Mouse (Mus musculus): ENCODE measurements around the gene Ccdc88c. TPM values are rescaled to one million over a fixed set of nuclear protein-coding genes. Genes with fewer than 3 reads are reported as not detected.

Ccdc88c gene
- polyA plus RNA-seq, 1 experiment = 41.6 TPM

DNA sequence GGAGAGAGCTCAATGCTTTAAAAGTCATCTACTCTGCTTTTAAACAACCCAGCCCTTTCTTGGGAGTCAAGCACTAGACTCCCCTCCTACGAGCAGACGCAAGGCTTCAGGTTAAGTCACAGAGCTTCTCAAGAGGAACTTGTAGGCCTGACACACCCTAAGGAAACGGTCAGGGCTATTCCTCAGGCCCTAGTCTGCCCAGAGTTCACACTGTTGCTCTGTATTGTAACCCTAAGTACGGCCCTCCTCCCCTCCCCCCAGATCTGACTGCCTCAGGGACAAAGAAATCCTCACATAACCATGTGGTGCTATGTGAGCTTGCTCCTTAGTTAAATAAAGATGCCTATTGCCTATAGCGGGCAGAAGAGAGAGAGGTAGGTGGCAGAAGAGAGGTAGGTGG, 79.7 kb downstream of the Ccdc88c start:
- Histone ChIP-seq H3K36me3 (ENCODE audit: control insufficient read depth, insufficient read depth, low read length) (peaks cover 2% of the 10 kb centered on the region), H3K4me3 (ENCODE audit: control insufficient read depth, low read depth, low read length) (no peak overlapping the region), H3K27ac (ENCODE audit: control insufficient read depth, insufficient read depth, low read depth, low read length) (no peak overlapping the region), H3K4me1 (ENCODE audit: control insufficient read depth, insufficient read depth, low read length) (no peaks in the 10 kb centered on the region), H3K27me3 (ENCODE audit: control insufficient read depth, insufficient read depth, low read length) (no peaks in the 10 kb centered on the region)
- TF ChIP-seq POLR2A (IDR thresholded peaks at IDR 0.05; ENCODE audit: control insufficient read depth, low read depth, low read length) (no peak), CTCF (IDR thresholded peaks at IDR 0.05; ENCODE audit: control insufficient read depth, insufficient read depth, insufficient replicate concordance, low read depth, low read length) (no peak)

DNA sequence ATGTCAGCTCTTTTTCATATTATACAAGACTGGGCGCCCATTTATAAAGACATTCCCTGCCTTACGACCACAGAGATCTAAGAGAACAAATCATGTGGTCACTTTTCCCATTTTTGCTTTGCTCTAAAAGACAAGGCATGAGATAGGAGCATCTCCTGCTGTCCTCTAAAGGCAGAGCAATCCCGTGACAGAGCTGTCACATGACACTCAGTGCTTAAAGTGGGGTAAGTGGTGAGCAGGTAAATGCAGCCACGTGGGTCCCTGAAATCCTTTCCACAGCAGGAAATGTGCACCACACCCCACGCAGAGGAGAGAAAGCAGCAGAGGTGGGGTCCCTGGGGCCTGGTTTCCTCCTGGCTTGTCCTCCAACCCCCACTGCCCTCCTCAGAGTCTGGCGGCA, 80.8 kb downstream of the Ccdc88c start:
- TF ChIP-seq CTCF (IDR thresholded peaks at IDR 0.05; ENCODE audit: control insufficient read depth, insufficient read depth, insufficient replicate concordance, low read depth, low read length) (no peak), POLR2A (IDR thresholded peaks at IDR 0.05; ENCODE audit: control insufficient read depth, low read depth, low read length) (no peak)
- Histone ChIP-seq H3K4me1 (ENCODE audit: control insufficient read depth, insufficient read depth, low read length) (no peaks in the 10 kb centered on the region), H3K36me3 (ENCODE audit: control insufficient read depth, insufficient read depth, low read length) (peaks cover 2% of the 10 kb centered on the region), H3K4me3 (ENCODE audit: control insufficient read depth, low read depth, low read length) (no peak overlapping the region), H3K27ac (ENCODE audit: control insufficient read depth, insufficient read depth, low read depth, low read length) (no peak overlapping the region), H3K27me3 (ENCODE audit: control insufficient read depth, insufficient read depth, low read length) (no peaks in the 10 kb centered on the region)

DNA sequence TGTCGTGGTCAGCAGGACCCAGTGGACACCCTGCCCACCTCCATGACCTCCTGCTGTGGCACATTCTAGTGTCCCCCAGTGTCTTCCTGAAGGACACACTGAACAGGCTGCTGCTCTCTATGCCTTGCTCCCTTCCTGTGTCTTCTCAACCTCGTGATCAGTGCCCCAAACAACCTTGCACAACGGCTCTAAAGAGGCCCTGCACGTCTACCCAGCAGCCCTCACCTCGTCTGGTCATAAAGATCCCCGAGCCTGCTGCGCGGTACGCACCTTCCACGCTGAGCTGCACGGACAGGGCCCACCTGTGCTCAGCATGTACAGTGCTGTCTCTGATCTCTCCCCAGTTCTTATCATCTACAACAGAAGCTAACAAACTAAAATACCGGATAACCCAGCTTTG, 82.9 kb downstream of the Ccdc88c start:
- H3K27ac ChIP-seq (ENCODE audit: control insufficient read depth, insufficient read depth, low read depth, low read length) = no peak overlapping the region
- TF ChIP-seq POLR2A (IDR thresholded peaks at IDR 0.05; ENCODE audit: control insufficient read depth, low read depth, low read length) (no peak), CTCF (IDR thresholded peaks at IDR 0.05; ENCODE audit: control insufficient read depth, insufficient read depth, insufficient replicate concordance, low read depth, low read length) (no peak)
- no peaks in the 10 kb centered on the region for H3K27me3 ChIP-seq (ENCODE audit: control insufficient read depth, insufficient read depth, low read length)
- no peaks in the 10 kb centered on the region for H3K4me1 ChIP-seq (ENCODE audit: control insufficient read depth, insufficient read depth, low read length)
- no peak overlapping the region for H3K4me3 ChIP-seq (ENCODE audit: control insufficient read depth, low read depth, low read length)
- H3K36me3 ChIP-seq (ENCODE audit: control insufficient read depth, insufficient read depth, low read length) = peaks cover 2% of the 10 kb centered on the region

DNA sequence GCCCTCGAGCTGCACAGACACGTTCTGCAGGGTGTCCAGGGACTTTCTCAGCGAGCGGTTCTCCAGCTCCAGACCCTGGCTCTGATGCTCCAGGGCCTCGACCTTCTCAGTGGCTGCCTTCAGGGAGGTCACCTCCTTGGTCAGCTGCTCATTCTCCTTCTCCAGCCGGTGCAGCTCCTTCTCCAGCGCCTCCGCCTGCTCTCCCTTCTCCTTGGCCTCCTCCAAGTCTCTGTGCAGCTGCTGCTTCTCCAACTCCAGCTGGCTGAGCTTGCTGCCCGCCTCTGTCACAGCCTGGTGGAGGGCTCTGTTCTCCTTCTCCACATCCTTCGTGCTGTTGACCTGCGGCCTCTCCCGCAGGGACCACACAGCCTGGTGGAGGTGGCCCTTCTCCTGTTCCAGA, 83.4 kb downstream of the Ccdc88c start:
- Histone ChIP-seq H3K36me3 (ENCODE audit: control insufficient read depth, insufficient read depth, low read length) (peaks cover 2% of the 10 kb centered on the region), H3K27me3 (ENCODE audit: control insufficient read depth, insufficient read depth, low read length) (no peaks in the 10 kb centered on the region), H3K4me1 (ENCODE audit: control insufficient read depth, insufficient read depth, low read length) (no peaks in the 10 kb centered on the region), H3K27ac (ENCODE audit: control insufficient read depth, insufficient read depth, low read depth, low read length) (no peak overlapping the region), H3K4me3 (ENCODE audit: control insufficient read depth, low read depth, low read length) (no peak overlapping the region)
- TF ChIP-seq POLR2A (IDR thresholded peaks at IDR 0.05; ENCODE audit: control insufficient read depth, low read depth, low read length) (no peak), CTCF (IDR thresholded peaks at IDR 0.05; ENCODE audit: control insufficient read depth, insufficient read depth, insufficient replicate concordance, low read depth, low read length) (no peak)

DNA sequence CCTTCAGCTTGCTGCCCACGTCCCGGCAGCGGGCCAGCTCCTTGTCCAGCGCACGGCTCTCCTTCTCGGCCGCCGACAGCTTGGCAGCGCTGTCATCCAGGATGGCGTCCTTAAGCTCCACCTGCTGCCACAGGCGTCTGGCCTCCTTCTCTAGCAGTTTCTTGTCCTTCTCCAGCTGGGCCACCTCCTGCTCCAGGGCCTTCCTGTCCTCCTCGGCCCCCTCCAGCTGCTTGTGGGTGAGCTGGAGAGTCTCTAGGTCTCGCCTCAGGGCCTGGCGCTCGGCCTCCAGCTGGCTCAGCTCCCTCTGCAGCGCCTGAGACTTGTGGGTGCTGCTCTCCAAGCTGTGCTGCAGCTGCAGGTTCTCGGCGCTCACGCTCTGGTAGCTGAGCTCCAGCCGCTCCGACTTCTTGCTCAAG, 83.9 kb downstream of the Ccdc88c start:
- TF ChIP-seq CTCF (IDR thresholded peaks at IDR 0.05; ENCODE audit: control insufficient read depth, insufficient read depth, insufficient replicate concordance, low read depth, low read length) = no peak
- TF ChIP-seq POLR2A (IDR thresholded peaks at IDR 0.05; ENCODE audit: control insufficient read depth, low read depth, low read length) = no peak
- Histone ChIP-seq H3K36me3 (ENCODE audit: control insufficient read depth, insufficient read depth, low read length) (peaks cover 2% of the 10 kb centered on the region), H3K27me3 (ENCODE audit: control insufficient read depth, insufficient read depth, low read length) (no peaks in the 10 kb centered on the region), H3K4me3 (ENCODE audit: control insufficient read depth, low read depth, low read length) (no peak overlapping the region), H3K4me1 (ENCODE audit: control insufficient read depth, insufficient read depth, low read length) (no peaks in the 10 kb centered on the region), H3K27ac (ENCODE audit: control insufficient read depth, insufficient read depth, low read depth, low read length) (no peak overlapping the region)

DNA sequence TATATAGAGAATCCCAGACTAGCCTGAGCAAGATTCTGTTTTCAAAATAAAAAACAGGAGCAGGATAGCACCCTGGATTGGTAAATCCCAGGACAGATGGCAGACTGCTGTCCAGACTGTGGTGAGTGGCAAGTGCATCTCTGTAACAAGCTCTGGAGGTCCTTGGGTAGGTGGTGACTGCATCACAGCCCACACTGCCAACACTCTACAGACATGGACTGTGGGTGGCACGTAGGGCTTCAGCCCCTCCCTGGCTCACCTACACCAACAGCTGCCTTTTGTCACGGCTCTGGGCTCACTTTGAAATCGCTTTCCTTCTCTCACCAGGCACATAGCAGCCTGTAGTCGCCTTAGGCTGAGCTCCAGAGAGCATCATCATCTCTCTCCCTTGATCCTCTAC, 85.7 kb downstream of the Ccdc88c start:
- H3K27me3 ChIP-seq (ENCODE audit: control insufficient read depth, insufficient read depth, low read length) = no peaks in the 10 kb centered on the region
- peaks cover 2% of the 10 kb centered on the region for H3K36me3 ChIP-seq (ENCODE audit: control insufficient read depth, insufficient read depth, low read length)
- TF ChIP-seq POLR2A (IDR thresholded peaks at IDR 0.05; ENCODE audit: control insufficient read depth, low read depth, low read length) (no peak), CTCF (IDR thresholded peaks at IDR 0.05; ENCODE audit: control insufficient read depth, insufficient read depth, insufficient replicate concordance, low read depth, low read length) (no peak)
- H3K4me1 ChIP-seq (ENCODE audit: control insufficient read depth, insufficient read depth, low read length) = no peaks in the 10 kb centered on the region
- H3K27ac ChIP-seq (ENCODE audit: control insufficient read depth, insufficient read depth, low read depth, low read length) = no peak overlapping the region
- no peak overlapping the region for H3K4me3 ChIP-seq (ENCODE audit: control insufficient read depth, low read depth, low read length)

DNA sequence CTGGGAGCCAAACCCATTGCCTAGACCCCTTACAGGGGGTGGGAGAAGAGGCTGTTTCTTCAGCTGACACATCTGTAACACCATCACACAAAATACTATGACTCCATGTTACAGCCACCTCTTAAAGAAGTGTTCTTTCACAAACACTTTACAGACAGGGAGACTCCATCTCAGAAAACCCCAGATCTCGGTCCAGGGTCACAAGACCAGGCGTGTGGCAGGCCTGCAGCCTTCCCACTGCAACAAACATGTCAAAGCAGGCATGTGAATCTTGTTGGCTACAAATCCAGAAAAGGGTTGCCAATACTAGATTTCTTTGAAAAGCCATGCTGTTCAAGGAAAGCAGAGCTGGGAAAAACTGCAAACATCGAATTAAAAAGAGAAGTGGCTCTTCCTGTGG, 87.5 kb downstream of the Ccdc88c start:
- TF ChIP-seq CTCF (IDR thresholded peaks at IDR 0.05; ENCODE audit: control insufficient read depth, insufficient read depth, insufficient replicate concordance, low read depth, low read length) = no peak
- TF ChIP-seq POLR2A (IDR thresholded peaks at IDR 0.05; ENCODE audit: control insufficient read depth, low read depth, low read length) = no peak
- no peak overlapping the region for H3K4me3 ChIP-seq (ENCODE audit: control insufficient read depth, low read depth, low read length)
- H3K27ac ChIP-seq (ENCODE audit: control insufficient read depth, insufficient read depth, low read depth, low read length) = no peak overlapping the region
- H3K4me1 ChIP-seq (ENCODE audit: control insufficient read depth, insufficient read depth, low read length) = no peaks in the 10 kb centered on the region
- H3K27me3 ChIP-seq (ENCODE audit: control insufficient read depth, insufficient read depth, low read length) = no peaks in the 10 kb centered on the region
- peaks cover 1% of the 10 kb centered on the region for H3K36me3 ChIP-seq (ENCODE audit: control insufficient read depth, insufficient read depth, low read length)

All from testis, adult 2 months (tissue).